Mouse (Mus musculus): ENCODE data around the gene Rrad. TPM values are rescaled to one million over a fixed set of nuclear protein-coding genes. Genes with fewer than 3 reads are reported as not detected.
A peak's percentile ranks its signal among the peaks of the same experiment; 100 is the strongest.

Gene Rrad
- polyA plus RNA-seq, 1 experiment from 2014 or later: 14.4 TPM

DNA sequence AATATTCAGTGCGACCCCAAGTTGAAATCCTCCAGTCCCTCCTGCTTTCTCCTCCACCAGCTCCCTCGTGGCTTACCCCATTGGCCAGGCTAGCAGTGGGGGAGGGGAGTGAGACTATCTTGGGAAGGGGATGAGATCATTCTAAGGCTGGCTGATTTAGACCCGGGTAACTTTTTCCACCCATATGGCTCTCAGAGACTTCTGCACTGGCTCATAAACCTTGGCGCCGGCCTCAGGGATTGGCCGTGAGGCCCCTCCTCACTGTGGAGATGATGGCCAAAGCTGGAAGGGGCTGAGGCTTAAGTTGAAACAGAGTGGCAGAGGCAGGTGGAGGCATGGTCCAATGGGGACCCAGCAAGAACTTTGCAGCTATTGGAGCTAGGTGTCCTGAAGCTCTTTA is 24.8 kb downstream of the Rrad start:
- ATAC-seq (ENCODE audit: insufficient read depth, low FRiP score): peak; percentile 50; the same call in 1 of the 2 replicates
- Histone ChIP-seq H3K36me3 (ENCODE audit: control insufficient read depth, insufficient read depth, low read length) (no peaks in the 10 kb centered on the region), H3K27me3 (ENCODE audit: control insufficient read depth, insufficient read depth, low read length) (no peaks in the 10 kb centered on the region), H3K4me2 (ENCODE audit: low read depth, low read length) (no peak overlapping the region), H3K4me1 (ENCODE audit: control insufficient read depth, insufficient read depth, low read length) (peaks cover 4% of the 10 kb centered on the region), H3K9me3 (replicated peaks; ENCODE audit: control insufficient read depth, low read length) (no peaks in the 10 kb centered on the region), H3K27ac (ENCODE audit: low read length) (peak overlapping the region; percentile 19; the same call in 1 of the 2 replicates), H3K4me3 (replicated peaks; ENCODE audit: low read length) (no peak overlapping the region), H3K9ac (ENCODE audit: low read length) (no peak overlapping the region)
- WGBS: 38% methylated on average over 6 of the region's 6 CpGs

DNA sequence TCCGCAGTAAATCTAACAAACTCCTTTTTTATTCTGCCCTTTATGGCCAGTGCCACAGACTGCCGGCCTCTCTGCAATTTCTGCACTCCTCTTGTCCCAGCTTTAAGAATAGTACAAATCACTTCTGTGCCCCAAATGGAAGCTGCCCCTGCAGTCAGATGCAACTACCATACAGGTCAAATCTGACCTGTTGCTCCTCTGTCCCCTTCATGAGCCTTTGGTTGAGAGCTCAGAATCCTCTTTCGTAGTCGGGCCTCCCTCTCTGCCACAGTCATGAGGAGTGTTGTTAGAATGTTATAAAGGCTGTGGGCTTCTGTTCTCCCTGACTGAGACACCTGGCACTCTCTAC is 27.9 kb downstream of the Rrad start:
- Histone ChIP-seq H3K4me3 (replicated peaks; ENCODE audit: low read length) (no peak overlapping the region), H3K36me3 (ENCODE audit: control insufficient read depth, insufficient read depth, low read length) (no peaks in the 10 kb centered on the region), H3K27me3 (ENCODE audit: control insufficient read depth, insufficient read depth, low read length) (no peaks in the 10 kb centered on the region), H3K9me3 (replicated peaks; ENCODE audit: control insufficient read depth, low read length) (no peaks in the 10 kb centered on the region), H3K4me2 (ENCODE audit: low read depth, low read length) (no peak overlapping the region), H3K4me1 (ENCODE audit: control insufficient read depth, insufficient read depth, low read length) (peaks cover 4% of the 10 kb centered on the region), H3K9ac (ENCODE audit: low read length) (no peak overlapping the region), H3K27ac (ENCODE audit: low read length) (no peak overlapping the region)
- no peak for ATAC-seq (ENCODE audit: insufficient read depth, low FRiP score)
- 68% methylated on average over 4 of the region's 4 CpGs for WGBS

DNA sequence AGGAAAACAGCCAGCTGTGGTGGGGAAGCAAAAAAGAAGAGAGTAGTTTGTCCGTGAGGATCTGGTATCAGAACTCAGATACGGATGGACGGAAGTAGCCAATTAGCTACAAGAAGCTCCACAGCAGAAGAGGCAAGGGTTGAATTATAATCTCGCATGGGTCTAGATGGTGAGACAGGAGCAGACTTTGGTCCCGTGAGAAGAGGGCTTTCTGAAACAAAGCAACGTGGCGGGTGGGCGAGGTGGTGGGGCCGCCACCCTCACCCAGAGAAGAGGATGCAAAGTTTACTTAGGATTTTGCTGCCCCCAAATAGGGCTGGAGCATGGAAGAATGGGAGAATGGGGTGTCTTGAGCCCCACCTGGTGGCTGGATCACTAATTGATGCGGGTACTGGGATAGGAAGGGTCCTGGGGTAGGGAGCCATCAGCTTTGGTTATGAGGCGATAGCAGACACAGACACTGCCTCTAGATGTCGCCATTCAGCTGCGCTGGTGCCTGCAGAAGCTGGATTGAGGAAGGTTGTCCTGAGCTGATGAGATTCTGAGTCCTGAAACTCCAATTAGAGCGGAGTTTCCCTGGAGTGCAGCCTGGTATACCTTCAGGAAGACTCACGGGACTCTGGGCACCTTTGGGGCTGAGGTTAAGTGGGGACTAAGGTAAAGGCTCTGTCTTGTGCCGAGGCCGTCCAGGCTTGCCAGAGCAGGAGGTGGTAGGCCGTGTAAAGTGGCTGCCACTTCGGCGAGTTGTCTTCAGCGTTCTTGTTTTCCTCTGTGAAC is 28.5 kb downstream of the Rrad start:
- Histone ChIP-seq H3K4me3 (replicated peaks; ENCODE audit: low read length) (peak overlapping the region; percentile 38), H3K36me3 (ENCODE audit: control insufficient read depth, insufficient read depth, low read length) (no peaks in the 10 kb centered on the region), H3K27me3 (ENCODE audit: control insufficient read depth, insufficient read depth, low read length) (no peaks in the 10 kb centered on the region), H3K27ac (ENCODE audit: low read length) (no peak overlapping the region), H3K9ac (ENCODE audit: low read length) (peak overlapping the region; percentile 60), H3K4me1 (ENCODE audit: control insufficient read depth, insufficient read depth, low read length) (peaks cover 7% of the 10 kb centered on the region), H3K9me3 (replicated peaks; ENCODE audit: control insufficient read depth, low read length) (no peaks in the 10 kb centered on the region), H3K4me2 (ENCODE audit: low read depth, low read length) (peak overlapping the region; percentile 60)
- peak; percentile 86 for ATAC-seq (ENCODE audit: insufficient read depth, low FRiP score)
- WGBS: 23% methylated on average over 21 of the region's 21 CpGs

DNA sequence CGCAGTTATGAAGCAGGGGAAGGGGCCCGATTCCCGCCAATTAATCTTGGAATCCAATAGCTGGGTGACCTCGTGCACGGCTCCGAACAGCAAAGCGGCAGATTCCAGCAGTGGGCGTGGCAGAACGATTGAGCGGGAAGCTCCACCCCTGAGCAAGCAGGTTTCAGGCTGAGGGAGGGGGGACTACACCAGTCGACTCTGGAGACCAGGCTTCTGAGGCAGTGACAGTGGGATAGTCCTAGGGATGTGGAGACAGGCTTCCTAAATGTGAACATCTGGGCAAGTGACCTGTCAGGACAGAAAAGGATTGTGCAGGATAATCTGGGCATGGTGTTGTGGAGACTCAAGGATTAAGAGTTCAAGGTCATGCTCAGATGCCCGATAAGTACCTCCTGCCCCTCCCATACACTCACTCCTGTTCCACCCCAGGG is 29.2 kb downstream of the Rrad start:
- Histone ChIP-seq H3K36me3 (ENCODE audit: control insufficient read depth, insufficient read depth, low read length) (no peaks in the 10 kb centered on the region), H3K9ac (ENCODE audit: low read length) (peak overlapping the region; percentile 60), H3K4me2 (ENCODE audit: low read depth, low read length) (peak overlapping the region; percentile 60), H3K9me3 (replicated peaks; ENCODE audit: control insufficient read depth, low read length) (no peaks in the 10 kb centered on the region), H3K4me1 (ENCODE audit: control insufficient read depth, insufficient read depth, low read length) (peaks cover 9% of the 10 kb centered on the region), H3K27ac (ENCODE audit: low read length) (no peak overlapping the region), H3K27me3 (ENCODE audit: control insufficient read depth, insufficient read depth, low read length) (no peaks in the 10 kb centered on the region), H3K4me3 (replicated peaks; ENCODE audit: low read length) (peak overlapping the region; percentile 38)
- 1% methylated on average over 12 of the region's 12 CpGs for WGBS
- no peak for ATAC-seq (ENCODE audit: insufficient read depth, low FRiP score)

DNA sequence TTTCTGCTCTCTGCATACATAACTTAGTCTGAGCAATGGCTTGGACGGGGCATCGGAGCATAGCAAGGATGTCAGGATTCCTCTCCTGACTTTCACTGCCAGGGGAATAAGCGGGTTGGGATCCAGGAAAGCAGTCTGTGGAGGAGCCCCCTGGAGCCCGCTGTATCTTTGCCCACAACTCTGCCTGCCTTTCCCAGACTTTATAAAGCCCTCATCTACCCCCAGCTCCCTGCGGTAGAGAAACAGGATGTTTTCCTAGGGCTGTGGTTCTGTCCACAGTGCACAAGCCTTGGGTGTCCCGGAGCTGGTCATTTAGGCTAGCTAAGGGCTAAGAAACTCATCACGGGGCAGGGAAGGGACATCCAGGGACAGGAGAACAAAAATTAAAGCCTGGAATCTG is 29.7 kb downstream of the Rrad start:
- no peak overlapping the region for H3K4me3 ChIP-seq (replicated peaks; ENCODE audit: low read length)
- H3K27ac ChIP-seq (ENCODE audit: low read length): no peak overlapping the region
- H3K9ac ChIP-seq (ENCODE audit: low read length): peak overlapping the region; percentile 24; the same call in 1 of the 2 replicates
- peak overlapping the region; percentile 60; the same call in 1 of the 2 replicates for H3K4me2 ChIP-seq (ENCODE audit: low read depth, low read length)
- peaks cover 9% of the 10 kb centered on the region for H3K4me1 ChIP-seq (ENCODE audit: control insufficient read depth, insufficient read depth, low read length)
- no peak for ATAC-seq (ENCODE audit: insufficient read depth, low FRiP score)
- H3K9me3 ChIP-seq (replicated peaks; ENCODE audit: control insufficient read depth, low read length): no peaks in the 10 kb centered on the region
- no peaks in the 10 kb centered on the region for H3K27me3 ChIP-seq (ENCODE audit: control insufficient read depth, insufficient read depth, low read length)
- WGBS: 25% methylated on average over 7 of the region's 7 CpGs
- no peaks in the 10 kb centered on the region for H3K36me3 ChIP-seq (ENCODE audit: control insufficient read depth, insufficient read depth, low read length)

DNA sequence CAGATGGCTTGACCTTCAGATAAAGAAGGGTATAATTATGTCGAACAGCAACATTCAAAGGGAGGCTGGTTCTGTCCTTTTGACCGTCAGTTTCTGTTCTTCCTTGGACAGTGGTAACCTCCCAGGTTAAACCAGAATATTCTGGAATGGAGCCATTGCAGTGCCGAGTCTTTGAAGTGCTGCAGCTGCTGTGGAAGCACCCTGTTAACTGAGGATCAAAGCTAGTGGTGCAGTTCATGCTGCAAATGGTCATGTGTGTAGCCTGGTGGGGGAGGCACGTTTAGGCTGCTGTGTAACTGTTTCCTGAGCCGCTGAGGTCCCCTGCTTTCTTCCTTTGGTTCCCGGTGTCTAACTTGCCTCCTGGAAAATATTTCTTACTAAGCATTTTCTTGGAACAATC is 32.6 kb downstream of the Rrad start:
- Histone ChIP-seq H3K36me3 (ENCODE audit: control insufficient read depth, insufficient read depth, low read length) (peaks cover 14% of the 10 kb centered on the region), H3K27ac (ENCODE audit: low read length) (no peak overlapping the region), H3K9me3 (replicated peaks; ENCODE audit: control insufficient read depth, low read length) (no peaks in the 10 kb centered on the region), H3K4me1 (ENCODE audit: control insufficient read depth, insufficient read depth, low read length) (peaks cover 9% of the 10 kb centered on the region), H3K4me2 (ENCODE audit: low read depth, low read length) (no peak overlapping the region), H3K4me3 (replicated peaks; ENCODE audit: low read length) (no peak overlapping the region), H3K9ac (ENCODE audit: low read length) (no peak overlapping the region), H3K27me3 (ENCODE audit: control insufficient read depth, insufficient read depth, low read length) (no peaks in the 10 kb centered on the region)
- ATAC-seq (ENCODE audit: insufficient read depth, low FRiP score): no peak
- WGBS: 31% methylated on average over 6 of the region's 6 CpGs

DNA sequence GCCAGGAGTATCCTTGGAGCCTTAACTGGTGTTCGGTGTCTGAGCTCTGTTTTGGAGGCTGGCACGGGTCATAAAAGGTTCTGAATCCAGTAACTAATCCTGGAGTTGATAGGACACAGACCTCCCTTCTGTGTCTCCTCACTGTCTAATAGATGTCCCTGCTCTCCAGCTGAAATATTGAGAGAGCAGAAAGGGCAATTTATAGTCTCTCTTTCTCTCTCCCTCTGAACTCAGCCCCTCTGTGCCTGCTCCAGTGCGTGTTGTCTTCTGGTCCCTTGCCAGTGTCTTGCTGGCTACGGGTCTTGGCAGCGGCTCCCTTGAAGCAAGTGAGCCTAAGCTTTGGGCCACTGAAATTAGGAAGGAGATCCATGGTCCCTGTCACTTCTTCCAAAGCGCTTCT is 33.5 kb downstream of the Rrad start:
- H3K4me2 ChIP-seq (ENCODE audit: low read depth, low read length): no peak overlapping the region
- H3K27ac ChIP-seq (ENCODE audit: low read length): peak overlapping the region; percentile 14; the same call in 1 of the 2 replicates
- no peak overlapping the region for H3K4me3 ChIP-seq (replicated peaks; ENCODE audit: low read length)
- peak overlapping the region; percentile 26; the same call in 1 of the 2 replicates for H3K9ac ChIP-seq (ENCODE audit: low read length)
- 52% methylated on average over 6 of the region's 6 CpGs for WGBS
- no peaks in the 10 kb centered on the region for H3K27me3 ChIP-seq (ENCODE audit: control insufficient read depth, insufficient read depth, low read length)
- ATAC-seq (ENCODE audit: insufficient read depth, low FRiP score): no peak
- no peaks in the 10 kb centered on the region for H3K9me3 ChIP-seq (replicated peaks; ENCODE audit: control insufficient read depth, low read length)
- peaks cover 14% of the 10 kb centered on the region for H3K36me3 ChIP-seq (ENCODE audit: control insufficient read depth, insufficient read depth, low read length)
- H3K4me1 ChIP-seq (ENCODE audit: control insufficient read depth, insufficient read depth, low read length): peaks cover 10% of the 10 kb centered on the region

DNA sequence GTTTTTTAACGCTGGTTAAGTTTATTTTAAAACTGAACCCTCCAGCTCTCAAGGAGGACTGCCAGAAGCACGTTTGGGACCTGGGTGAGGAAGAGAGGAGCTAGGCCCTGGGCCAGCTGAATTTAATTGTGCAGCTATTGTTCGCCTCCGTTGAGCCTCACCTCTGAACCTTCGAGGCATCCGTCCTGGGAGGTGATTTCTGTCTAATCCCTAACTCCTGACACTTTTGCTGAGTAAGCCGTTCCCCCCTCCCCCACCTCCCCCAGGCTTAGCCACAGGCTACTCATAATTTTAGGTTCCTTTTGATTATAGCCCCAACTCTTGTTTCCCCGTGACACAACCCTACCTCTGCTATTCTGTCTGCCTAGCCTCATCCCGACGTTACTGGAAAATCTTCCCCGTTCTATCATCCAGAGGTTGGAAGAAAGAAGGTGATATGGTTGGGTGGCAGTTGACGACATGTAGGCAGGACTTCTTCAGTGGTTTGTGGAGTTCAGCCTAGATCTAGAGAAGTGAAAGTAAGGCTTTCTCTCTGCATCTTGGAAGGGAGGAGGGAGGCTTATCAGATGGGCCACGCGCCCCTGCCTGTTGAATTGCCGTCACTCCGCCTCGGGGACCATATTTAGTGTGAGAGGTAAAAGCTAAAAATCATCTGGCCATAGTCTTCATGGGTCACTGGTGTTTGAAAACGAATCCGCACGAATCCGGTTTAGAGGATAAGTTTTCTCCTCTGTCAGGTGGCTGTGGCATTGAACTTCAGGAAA is 35.2 kb downstream of the Rrad start:
- peaks cover 11% of the 10 kb centered on the region; the same call in 1 of the 2 replicates for H3K4me1 ChIP-seq (ENCODE audit: control insufficient read depth, insufficient read depth, low read length)
- no peak overlapping the region for H3K4me2 ChIP-seq (ENCODE audit: low read depth, low read length)
- H3K9ac ChIP-seq (ENCODE audit: low read length): no peak overlapping the region
- no peak overlapping the region for H3K4me3 ChIP-seq (replicated peaks; ENCODE audit: low read length)
- WGBS: 83% methylated on average over 21 of the region's 21 CpGs
- H3K36me3 ChIP-seq (ENCODE audit: control insufficient read depth, insufficient read depth, low read length): peaks cover 14% of the 10 kb centered on the region
- ATAC-seq (ENCODE audit: insufficient read depth, low FRiP score): no peak
- H3K27ac ChIP-seq (ENCODE audit: low read length): no peak overlapping the region
- no peaks in the 10 kb centered on the region for H3K9me3 ChIP-seq (replicated peaks; ENCODE audit: control insufficient read depth, low read length)
- no peaks in the 10 kb centered on the region for H3K27me3 ChIP-seq (ENCODE audit: control insufficient read depth, insufficient read depth, low read length)
